Mouse (Mus musculus) liver, embryonic 11.5 days (tissue): ENCODE results near the gene Rpl13a. TPM values are rescaled to one million over a fixed set of nuclear protein-coding genes. Genes with fewer than 3 reads are reported as not detected.
"Not testable (repeated sequence)": the region's sequence is repeated elsewhere in the genome, so short reads cannot be mapped to it uniquely, and the experiment has no call there.

Source experiments
- ATAC-seq: fragments of 200-750 bp; cut with Nextera tagmentation; replicated peaks from 2 replicates; pipeline ENCODE4 v1.8.0; 2017; ENCODE audit warnings: moderate number of reproducible peaks, mild to moderate bottlenecking, moderate TSS enrichment, moderate library complexity; ENCODE audit not compliant: low FRiP score
- DNase-seq: peaks from one replicate; pipeline ENCODE4 v3.0.0-alpha.2; 2017; ENCODE audit warnings: low spot score
- H3K27ac ChIP-seq: fragments of 300-500 bp; sonication (generic); 2 replicates; pipeline ENCODE4 v1.5.1; 2014; ENCODE audit warnings: mild to moderate bottlenecking, low read depth, low read length, control low read depth
- H3K27me3 ChIP-seq: fragments of 300-500 bp; sonication (generic); replicated peaks from 2 replicates; pipeline ENCODE4 v1.6.1; 2014; ENCODE audit warnings: low read length, mixed read lengths; ENCODE audit not compliant: control insufficient read depth, insufficient read depth
- H3K36me3 ChIP-seq: fragments of 300-500 bp; sonication (generic); 2 replicates; pipeline ENCODE4 v1.6.1; 2014; ENCODE audit warnings: mild to moderate bottlenecking, low read length, moderate library complexity, mixed read lengths; ENCODE audit not compliant: control insufficient read depth, insufficient read depth
- H3K4me1 ChIP-seq: fragments of 300-500 bp; sonication (generic); replicated peaks from 2 replicates; pipeline ENCODE4 v1.6.1; 2014; ENCODE audit warnings: low read length, mixed read lengths; ENCODE audit not compliant: control insufficient read depth, insufficient read depth
- H3K4me2 ChIP-seq: fragments of 300-500 bp; sonication (generic); 2 replicates; pipeline ENCODE4 v1.6.1; 2014; ENCODE audit warnings: mild to moderate bottlenecking, control low read depth, moderate library complexity
- H3K4me3 ChIP-seq: fragments of 300-500 bp; sonication (generic); 2 replicates; pipeline ENCODE4 v1.5.1; 2014; ENCODE audit warnings: low read depth, low read length, control low read depth
- H3K9ac ChIP-seq: fragments of 300-500 bp; sonication (generic); 2 replicates; pipeline ENCODE4 v1.6.1; 2014; ENCODE audit warnings: low read depth, low read length, control low read depth
- H3K9me3 ChIP-seq: fragments of 300-500 bp; sonication (generic); 2 replicates; pipeline ENCODE4 v1.6.1; 2016; ENCODE audit warnings: low read length, inconsistent platforms, mixed read lengths; ENCODE audit not compliant: control insufficient read depth
- WGBS: fragments of 180-500 bp; shearing (Covaris S2); extraction: QIAGEN DNeasy Blood & Tissue Kit; methylation state at CpG from one replicate; pipeline ENCODE4 v1.1.7; 2014; 5-methylcytosine and 5-hydroxymethylcytosine counted together
- polyA plus RNA-seq: library from polyadenylated mRNA; unstranded; fragments of >200 nt; fragmentation: Nextera tagmentation; extraction: Ambion mirVana; gene quantifications from 2 replicates; pipeline ENCODE4 v1.2.1, GENCODE M21; 2014

Rpl13a gene
- polyA plus RNA-seq, 1 experiment from 2014 or later, result 1,879 TPM

- Histone ChIP-seq H3K4me3 (no peak overlapping the region), H3K9me3 (no peaks in the 10 kb centered on the region), H3K27me3 (no peaks in the 10 kb centered on the region), H3K27ac (no peak overlapping the region), H3K4me1 (no peaks in the 10 kb centered on the region; the same call in none of the 2 replicates), H3K4me2 (no peak overlapping the region), H3K36me3 (no peaks in the 10 kb centered on the region), H3K9ac (no peak overlapping the region)
- no peak for ATAC-seq
- WGBS, result 84% methylated on average over 8 of the region's 8 CpGs
- no peak for DNase-seq
Measured at GRCm38 (mm10) chr7:45098541-45099240, 29.9 kb downstream of the Rpl13a start.

GRCm38 (mm10) chr7:45097479-45097878, 31.1 kb downstream of the Rpl13a start:
- Histone ChIP-seq H3K9ac (0 out of 2 replicates have a peak overlapping the region, but pooled peaks have one; percentile 37), H3K27me3 (no peaks in the 10 kb centered on the region), H3K4me1 (peaks cover 7% of the 10 kb centered on the region), H3K4me3 (no peak overlapping the region), H3K9me3 (no peaks in the 10 kb centered on the region), H3K27ac (peak overlapping the region; percentile 30; the same call in 1 of the 2 replicates), H3K4me2 (no peak overlapping the region), H3K36me3 (no peaks in the 10 kb centered on the region)
- ATAC-seq (no peak), DNase-seq (no peak)
- 36% methylated on average over 6 of the region's 6 CpGs for WGBS

GRCm38 (mm10) chr7:45095965-45096364, 32.6 kb downstream of the Rpl13a start:
- ATAC-seq, H3K27me3 ChIP-seq, H3K4me3 ChIP-seq, H3K9ac ChIP-seq, DNase-seq, H3K27ac ChIP-seq, H3K4me2 ChIP-seq, H3K9me3 ChIP-seq, H3K36me3 ChIP-seq: not testable (repeated sequence)
- peaks cover 14% of the 10 kb centered on the region for H3K4me1 ChIP-seq
- WGBS, result 87% methylated on average over 14 of the region's 14 CpGs

- H3K27ac ChIP-seq, result no peak overlapping the region
- whole genome bisulfite sequencing, result 58% methylated on average over 6 of the region's 6 CpGs
Measured at GRCm38 (mm10) chr7:45095367-45095766, 33.2 kb downstream of the Rpl13a start.

GRCm38 (mm10) chr7:45094121-45094520, 34.4 kb downstream of the Rpl13a start:
- Histone ChIP-seq H3K4me1 (peaks cover 23% of the 10 kb centered on the region), H3K9ac (no peak overlapping the region), H3K9me3 (no peaks in the 10 kb centered on the region), H3K4me2 (no peak overlapping the region), H3K4me3 (no peak overlapping the region), H3K27ac (no peak overlapping the region), H3K36me3 (no peaks in the 10 kb centered on the region), H3K27me3 (no peaks in the 10 kb centered on the region)
- ATAC-seq (no peak), DNase-seq (no peak)
- WGBS, result 59% methylated on average over 7 of the region's 7 CpGs

More at GRCm38 (mm10) chr7:45095367-45095766, 33.2 kb downstream of the Rpl13a start:
- no peak for ATAC-seq
- Histone ChIP-seq H3K4me1 (peaks cover 20% of the 10 kb centered on the region), H3K4me3 (no peak overlapping the region), H3K9me3 (no peaks in the 10 kb centered on the region), H3K36me3 (no peaks in the 10 kb centered on the region), H3K4me2 (no peak overlapping the region), H3K9ac (no peak overlapping the region), H3K27me3 (no peaks in the 10 kb centered on the region)
- DNase-seq, result no peak

GRCm38 (mm10) chr7:45093516-45093905, 35.0 kb downstream of the Rpl13a start:
- DNase-seq, result peak; percentile 52
- Histone ChIP-seq H3K36me3 (no peaks in the 10 kb centered on the region), H3K27me3 (no peaks in the 10 kb centered on the region), H3K9me3 (no peaks in the 10 kb centered on the region), H3K4me3 (0 out of 2 replicates have a peak overlapping the region, but pooled peaks have one; percentile 14), H3K4me1 (peaks cover 23% of the 10 kb centered on the region), H3K9ac (0 out of 2 replicates have a peak overlapping the region, but pooled peaks have one; percentile 37), H3K27ac (peak overlapping the region; percentile 63; the same call in 1 of the 2 replicates), H3K4me2 (peak overlapping the region; percentile 70)
- ATAC-seq, result no peak
- WGBS, result 24% methylated on average over 18 of the region's 18 CpGs

GRCm38 (mm10) chr7:45092828-45093515, 35.6 kb downstream of the Rpl13a start:
- Histone ChIP-seq H3K4me1 (peaks cover 23% of the 10 kb centered on the region), H3K36me3 (no peaks in the 10 kb centered on the region; the same call in 1 of the 2 replicates), H3K27me3 (no peaks in the 10 kb centered on the region), H3K9me3 (no peaks in the 10 kb centered on the region), H3K4me2 (peak overlapping the region; percentile 70), H3K4me3 (peak overlapping the region; percentile 14), H3K27ac (peak overlapping the region; percentile 63), H3K9ac (0 out of 2 replicates have a peak overlapping the region, but pooled peaks have one; percentile 37)
- 34% methylated on average over 12 of the region's 12 CpGs for WGBS
- DNase-seq (no peak), ATAC-seq (no peak)

GRCm38 (mm10) chr7:45092048-45092447, 36.5 kb downstream of the Rpl13a start, which contains the start of gene Rcn3:
Rcn3 (minus strand) TSS chr7:45092221.
- Histone ChIP-seq H3K4me1 (peaks cover 23% of the 10 kb centered on the region), H3K36me3 (peaks cover 6% of the 10 kb centered on the region; the same call in 1 of the 2 replicates), H3K4me3 (peak within 1 kb of the TSS; percentile 61), H3K4me2 (peak within 1 kb of the TSS; percentile 70), H3K9me3 (no peaks in the 10 kb centered on the region), H3K27me3 (no peaks in the 10 kb centered on the region), H3K27ac (peak within 1 kb of the TSS; percentile 71), H3K9ac (peak within 1 kb of the TSS; percentile 66)
- DNase-seq, result peak; percentile 91
- ATAC-seq, result peak; percentile 87
- under 1% methylated on average over 16 of the region's 16 CpGs for WGBS
